Mouse (Mus musculus): ENCODE data around the gene Kif5a.

GRCm38 (mm10) chr10:127258489-127258888 is 4.7 kb downstream of the Kif5a start:
- no peak for TF ChIP-seq CTCF (IDR thresholded peaks at IDR 0.05; ENCODE audit: low read depth)
- TF ChIP-seq EP300 (IDR thresholded peaks at IDR 0.05; ENCODE audit: low read depth): no peak

Data from liver, postnatal 0 days (tissue).